Mouse (Mus musculus) megakaryocyte, embryonic 14.5 days (primary cell): Measurements from ENCODE around the gene Dst.

Experiments
- FLI1 ChIP-seq: IDR thresholded peaks from 2 replicates; pipeline ENCODE4 v1.6.1; 2012; ENCODE audit warnings: low read length, inconsistent platforms, mixed read lengths
- GATA1 ChIP-seq: IDR thresholded peaks from 3 replicates; pipeline ENCODE4 v1.6.1; 2012; ENCODE audit warnings: mixed read lengths, low read length, inconsistent platforms, borderline replicate concordance

DNA sequence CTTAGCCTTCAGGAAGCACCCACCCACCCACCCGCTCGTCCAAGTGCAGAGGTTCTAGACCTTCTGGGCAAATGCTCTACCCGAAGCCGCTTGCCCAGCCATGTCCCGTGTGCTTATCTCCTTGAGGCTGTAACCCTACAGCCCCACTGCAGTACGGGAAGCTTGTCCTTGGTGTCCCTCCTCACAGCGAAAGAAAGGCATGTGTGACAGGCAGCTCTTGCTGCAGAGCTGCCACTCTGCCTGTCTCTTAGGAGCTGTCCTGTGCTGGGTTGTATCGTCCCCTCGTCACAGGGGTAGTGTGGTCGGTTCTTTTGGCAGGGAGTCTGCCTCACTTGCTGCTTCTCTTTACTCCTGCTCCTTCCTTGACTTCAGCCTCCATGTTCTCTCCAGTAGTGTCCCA is 249.7 kb downstream of the Dst start:
- TF ChIP-seq GATA1 (no peak), FLI1 (no peak)
